Mouse (Mus musculus): Measurements from ENCODE around the gene Eif3l. TPM values are rescaled to one million over a fixed set of nuclear protein-coding genes. Genes with fewer than 3 reads are reported as not detected.
A peak's percentile ranks its signal among the peaks of the same experiment; 100 is the strongest.

Eif3l gene
- polyA plus RNA-seq, 1 experiment = 1.8 TPM

- Histone ChIP-seq H3K4me1 (ENCODE audit: control insufficient read depth) (peaks cover 14% of the 10 kb centered on the region), H3K36me3 (ENCODE audit: control insufficient read depth) (no peaks in the 10 kb centered on the region), H3K27me3 (ENCODE audit: control insufficient read depth) (peaks cover 65% of the 10 kb centered on the region), H3K9me3 (ENCODE audit: control insufficient read depth, low read length) (no peaks in the 10 kb centered on the region; the same call in 1 of the 2 replicates), H3K4me3 (replicated peaks) (no peak overlapping the region)
- no peak for TF ChIP-seq GATA1 (IDR thresholded peaks at IDR 0.05; ENCODE audit: low read length)
Observed at GRCm38 (mm10) chr15:79044837-79045236, 30.1 kb upstream of the Eif3l start.

- Histone ChIP-seq H3K4me3 (replicated peaks) (no peak overlapping the region), H3K36me3 (ENCODE audit: control insufficient read depth) (peaks cover 18% of the 10 kb centered on the region), H3K27me3 (ENCODE audit: control insufficient read depth) (peaks cover 32% of the 10 kb centered on the region), H3K4me1 (ENCODE audit: control insufficient read depth) (peaks cover 20% of the 10 kb centered on the region), H3K9me3 (ENCODE audit: control insufficient read depth, low read length) (no peaks in the 10 kb centered on the region; the same call in 1 of the 2 replicates)
- no peak for TF ChIP-seq TAL1 (IDR thresholded peaks at IDR 0.05; ENCODE audit: low read length)
- TF ChIP-seq GATA1 (IDR thresholded peaks at IDR 0.05; ENCODE audit: low read length) = no peak
Observed at GRCm38 (mm10) chr15:79048186-79048585, 26.8 kb upstream of the Eif3l start.

- peaks cover 27% of the 10 kb centered on the region for H3K4me1 ChIP-seq (ENCODE audit: control insufficient read depth)
- H3K9me3 ChIP-seq (ENCODE audit: control insufficient read depth, low read length) = no peaks in the 10 kb centered on the region
- H3K4me3 ChIP-seq (replicated peaks) = no peak overlapping the region
- H3K27me3 ChIP-seq (ENCODE audit: control insufficient read depth) = peaks cover 11% of the 10 kb centered on the region
- H3K36me3 ChIP-seq (ENCODE audit: control insufficient read depth) = peaks cover 40% of the 10 kb centered on the region
- TF ChIP-seq TAL1 (IDR thresholded peaks at IDR 0.05; ENCODE audit: low read length) = no peak
- TF ChIP-seq GATA1 (IDR thresholded peaks at IDR 0.05; ENCODE audit: low read length) = no peak
Observed at GRCm38 (mm10) chr15:79050160-79050845, 24.7 kb upstream of the Eif3l start.

GRCm38 (mm10) chr15:79050964-79051363 is 24.0 kb upstream of the Eif3l start:
- H3K27me3 ChIP-seq (ENCODE audit: control insufficient read depth) = peaks cover 5% of the 10 kb centered on the region
- H3K4me3 ChIP-seq (replicated peaks) = no peak overlapping the region
- TF ChIP-seq TAL1 (IDR thresholded peaks at IDR 0.05; ENCODE audit: low read length) (no peak), GATA1 (IDR thresholded peaks at IDR 0.05; ENCODE audit: low read length) (no peak)
- H3K36me3 ChIP-seq (ENCODE audit: control insufficient read depth) = peaks cover 46% of the 10 kb centered on the region
- H3K4me1 ChIP-seq (ENCODE audit: control insufficient read depth) = peaks cover 27% of the 10 kb centered on the region
- H3K9me3 ChIP-seq (ENCODE audit: control insufficient read depth, low read length) = no peaks in the 10 kb centered on the region

GRCm38 (mm10) chr15:79051461-79052360 is 23.3 kb upstream of the Eif3l start:
- no peak overlapping the region for H3K4me3 ChIP-seq (replicated peaks)
- H3K9me3 ChIP-seq (ENCODE audit: control insufficient read depth, low read length) = no peaks in the 10 kb centered on the region
- H3K36me3 ChIP-seq (ENCODE audit: control insufficient read depth) = peaks cover 54% of the 10 kb centered on the region
- H3K4me1 ChIP-seq (ENCODE audit: control insufficient read depth) = peaks cover 32% of the 10 kb centered on the region
- TF ChIP-seq GATA1 (IDR thresholded peaks at IDR 0.05; ENCODE audit: low read length) (no peak), TAL1 (IDR thresholded peaks at IDR 0.05; ENCODE audit: low read length) (no peak)
- H3K27me3 ChIP-seq (ENCODE audit: control insufficient read depth) = peaks cover 5% of the 10 kb centered on the region

GRCm38 (mm10) chr15:79052366-79052765 is 22.6 kb upstream of the Eif3l start:
- Histone ChIP-seq H3K36me3 (ENCODE audit: control insufficient read depth) (peaks cover 60% of the 10 kb centered on the region), H3K27me3 (ENCODE audit: control insufficient read depth) (peaks cover 3% of the 10 kb centered on the region), H3K4me1 (ENCODE audit: control insufficient read depth) (peaks cover 39% of the 10 kb centered on the region), H3K4me3 (replicated peaks) (no peak overlapping the region), H3K9me3 (ENCODE audit: control insufficient read depth, low read length) (no peaks in the 10 kb centered on the region)
- no peak for TF ChIP-seq GATA1 (IDR thresholded peaks at IDR 0.05; ENCODE audit: low read length)
- TF ChIP-seq TAL1 (IDR thresholded peaks at IDR 0.05; ENCODE audit: low read length) = no peak

- TF ChIP-seq GATA1 (IDR thresholded peaks at IDR 0.05; ENCODE audit: low read length) (no peak), TAL1 (IDR thresholded peaks at IDR 0.05; ENCODE audit: low read length) (no peak)
- no peaks in the 10 kb centered on the region; the same call in 1 of the 2 replicates for H3K27me3 ChIP-seq (ENCODE audit: control insufficient read depth)
- no peak overlapping the region for H3K4me3 ChIP-seq (replicated peaks)
- H3K4me1 ChIP-seq (ENCODE audit: control insufficient read depth) = peaks cover 73% of the 10 kb centered on the region
- peaks cover 5% of the 10 kb centered on the region for H3K9me3 ChIP-seq (ENCODE audit: control insufficient read depth, low read length)
- peaks cover 100% of the 10 kb centered on the region for H3K36me3 ChIP-seq (ENCODE audit: control insufficient read depth)
Observed at GRCm38 (mm10) chr15:79056601-79057000, 18.4 kb upstream of the Eif3l start.

GRCm38 (mm10) chr15:79057850-79058249 is 17.1 kb upstream of the Eif3l start:
- TF ChIP-seq TAL1 (IDR thresholded peaks at IDR 0.05; ENCODE audit: low read length) = peak; percentile 50; the same call in 1 of the 3 replicates
- TF ChIP-seq GATA1 (IDR thresholded peaks at IDR 0.05; ENCODE audit: low read length) = peak; percentile 56; the same call in 1 of the 2 replicates
- H3K4me1 ChIP-seq (ENCODE audit: control insufficient read depth) = peaks cover 62% of the 10 kb centered on the region
- peaks cover 87% of the 10 kb centered on the region for H3K36me3 ChIP-seq (ENCODE audit: control insufficient read depth)
- H3K27me3 ChIP-seq (ENCODE audit: control insufficient read depth) = no peaks in the 10 kb centered on the region; the same call in 1 of the 2 replicates
- peak overlapping the region; percentile 45 for H3K4me3 ChIP-seq (replicated peaks)
- H3K9me3 ChIP-seq (ENCODE audit: control insufficient read depth, low read length) = peaks cover 5% of the 10 kb centered on the region
